Mouse (Mus musculus): ENCODE measurements at regions not wholly inside any gene's neighbourhood (a gene's known extent, or its start where the extent isn't known, plus 50 kb on each side); places are given as distances from the start of the nearest gene placed in this dataset.

DNA sequence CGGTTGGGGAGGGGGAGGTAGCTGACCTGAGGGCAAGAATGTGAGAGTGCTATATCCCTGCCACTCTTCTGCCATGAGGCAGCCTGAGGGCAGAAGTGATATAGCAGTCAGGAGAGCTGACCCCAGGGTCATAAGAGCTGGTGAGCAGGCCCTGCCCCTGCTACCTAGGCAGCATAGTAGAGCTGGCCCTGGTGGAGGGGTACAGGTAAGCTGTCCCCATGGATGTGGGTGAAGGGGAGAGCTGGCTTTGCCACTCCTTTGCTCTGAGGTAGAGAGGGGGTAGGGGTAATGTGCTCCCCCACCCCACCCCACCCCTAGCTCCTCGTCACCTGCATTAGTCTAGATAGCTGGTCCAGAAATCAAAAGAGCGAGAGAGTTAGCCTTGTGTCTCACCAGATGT lies 61.3 kb upstream of the Gm3839 start:
- no peak for DNase-seq (ENCODE audit: low spot score in 2 of 2)

DNA sequence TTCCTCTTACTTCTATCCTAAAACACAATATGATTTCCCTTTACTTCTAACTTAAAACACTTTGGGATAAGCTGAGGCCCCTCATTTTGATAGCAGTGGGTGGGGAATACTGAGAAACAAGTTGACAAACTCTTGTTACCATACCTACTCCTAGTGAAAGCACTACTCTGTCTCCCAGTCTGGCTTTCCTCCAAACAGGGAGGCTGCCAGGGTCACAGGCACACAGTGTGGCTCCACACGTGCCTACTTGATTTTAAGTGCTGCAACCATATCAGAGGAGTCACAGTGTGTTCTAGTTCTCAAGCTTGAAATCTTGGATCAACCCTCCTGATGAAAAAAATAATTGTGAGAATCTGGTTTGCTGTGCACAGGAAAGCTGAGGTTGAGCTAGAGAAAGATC lies 65.8 kb upstream of the Gm3839 start:
- DNase-seq (ENCODE audit: low spot score in 2 of 2) = no peak

DNA sequence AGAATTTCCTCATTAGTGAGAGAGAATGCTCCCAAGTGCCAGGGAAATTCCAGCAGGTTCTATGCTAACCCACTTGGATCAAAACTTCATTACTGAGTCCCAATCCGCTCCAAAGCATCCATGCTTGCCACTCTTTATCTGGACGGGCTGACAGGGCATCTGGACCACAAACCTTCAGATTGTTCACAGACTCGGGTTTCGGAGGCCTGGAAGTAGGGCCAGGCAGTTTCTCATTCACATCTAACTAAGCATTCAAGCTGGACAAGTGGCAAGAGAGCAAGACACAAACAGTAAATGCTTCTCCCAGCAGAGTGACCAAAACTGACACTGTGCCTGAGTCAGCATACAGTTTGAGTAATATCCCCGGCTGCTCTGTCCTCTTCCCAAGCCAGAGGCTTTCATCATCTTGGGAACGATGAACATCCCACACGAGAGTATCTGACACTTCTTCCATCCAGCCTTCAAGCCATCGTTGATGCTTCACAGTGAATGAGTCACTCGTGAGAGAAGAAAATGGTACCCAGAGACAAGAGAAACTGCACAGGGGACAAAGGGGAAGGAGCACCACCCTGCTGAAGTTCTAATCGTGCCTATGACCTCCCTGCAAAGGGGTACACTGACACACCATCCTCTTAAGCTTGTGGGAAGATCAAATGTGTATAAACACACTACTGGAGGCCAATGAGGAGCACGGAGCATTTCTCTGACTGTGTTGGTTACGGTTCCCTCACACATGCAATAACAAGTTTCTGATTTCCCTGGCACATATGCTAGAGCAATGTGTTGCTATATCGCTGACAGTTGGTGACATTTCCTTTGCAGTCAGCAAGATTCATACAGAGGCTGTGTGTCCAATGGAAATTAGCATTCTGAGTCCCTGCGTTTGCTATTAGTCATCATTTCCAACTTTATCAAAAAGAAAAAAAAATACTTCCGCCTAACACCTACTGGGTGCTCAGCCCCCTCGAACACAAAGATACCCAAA lies 72.0 kb upstream of the Gm3839 start:
- DNase-seq (ENCODE audit: low spot score in 2 of 2) = peak in 1 of 2 experiments; percentile 29

DNA sequence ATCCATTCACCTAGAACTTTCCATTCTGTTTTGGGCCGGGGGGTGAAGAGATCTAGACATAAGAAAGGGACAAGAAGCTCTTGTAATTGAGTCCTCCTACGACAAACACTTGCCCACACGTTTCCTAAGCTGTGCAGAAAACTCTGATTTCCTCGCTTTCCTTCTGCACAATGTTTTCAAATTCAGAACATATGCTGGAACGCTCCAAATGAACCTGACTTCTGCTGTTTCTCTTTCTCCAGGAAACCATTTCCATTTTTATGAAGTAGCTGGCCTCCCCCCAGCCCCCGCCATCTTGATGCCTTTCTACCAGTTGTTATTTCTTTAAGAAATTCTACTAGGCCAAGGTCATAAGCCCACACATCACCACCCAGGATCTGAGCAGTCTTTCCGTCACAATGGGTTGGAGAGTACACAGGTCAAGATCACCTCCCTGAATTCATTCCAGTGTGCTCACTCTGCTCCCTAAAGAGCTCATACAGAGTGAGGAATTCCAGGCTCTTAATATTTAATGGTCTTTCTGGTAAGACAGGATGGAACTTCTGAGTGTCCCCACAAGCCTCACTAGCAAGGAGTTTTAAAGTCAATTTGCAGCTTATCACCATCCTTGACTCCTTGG lies 78.7 kb upstream of the Gm3839 start:
- peak; percentile 20 to 25 for DNase-seq (ENCODE audit: low spot score in 2 of 2)

DNA sequence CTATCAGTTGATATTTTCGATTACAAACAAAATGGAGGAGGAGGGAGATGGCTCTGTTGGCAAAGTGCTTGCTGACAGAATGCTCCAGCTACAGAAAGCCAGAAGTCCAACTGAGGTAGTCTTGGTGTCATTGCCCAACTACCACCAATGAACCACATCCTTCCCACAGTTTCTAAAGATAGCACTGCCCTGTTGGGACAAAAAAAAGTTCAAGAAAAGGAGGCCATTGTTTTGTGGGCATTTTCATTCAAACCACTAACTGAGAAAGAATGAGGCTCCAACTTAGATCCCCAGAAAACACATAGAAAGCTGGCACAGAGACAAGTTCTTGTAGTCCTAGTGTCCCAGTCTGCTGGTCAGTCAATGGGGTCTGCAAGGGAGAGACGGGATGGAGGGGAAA lies 82.1 kb upstream of the Gm3839 start:
- no peak for DNase-seq (ENCODE audit: low spot score in 2 of 2)

DNA sequence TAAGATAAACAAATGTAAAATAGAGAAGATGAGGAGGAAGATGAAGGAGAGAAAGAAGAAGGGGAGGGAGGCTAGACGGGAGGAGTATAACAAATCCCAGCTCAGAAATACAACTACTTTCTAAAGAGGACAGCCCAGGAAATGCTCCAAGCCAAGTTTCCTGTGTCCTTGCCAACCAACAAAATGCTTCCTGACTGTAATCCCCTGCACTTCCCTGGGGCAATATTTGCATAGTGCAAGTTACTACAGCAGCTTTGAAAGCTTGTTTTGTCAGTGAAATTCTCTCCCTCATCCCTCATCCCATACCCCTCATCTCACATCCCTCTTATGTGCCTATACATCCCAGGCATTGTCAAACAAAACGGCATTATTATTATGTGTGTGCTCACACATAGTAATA lies 83.7 kb upstream of the Gm3839 start:
- no peak for DNase-seq (ENCODE audit: low spot score in 2 of 2)

DNA sequence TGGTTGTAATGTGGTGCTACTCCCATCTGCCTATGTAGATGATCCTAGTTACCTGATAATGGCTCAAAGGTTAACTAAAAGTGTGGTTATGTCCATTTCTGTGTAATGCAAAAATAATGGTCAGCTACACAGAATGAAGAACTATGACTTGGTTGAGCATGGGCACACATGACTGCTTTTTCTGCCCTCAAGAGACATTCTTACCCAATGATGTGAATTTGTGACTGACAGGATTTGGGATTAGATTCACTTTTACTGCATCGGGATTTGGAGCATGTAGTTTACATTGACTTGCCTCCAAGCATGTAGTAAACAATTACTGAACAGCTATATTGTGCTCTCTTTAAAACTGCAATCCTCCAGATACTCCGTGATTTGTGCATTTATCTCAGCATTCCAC lies 93.4 kb upstream of the Gm3839 start:
- DNase-seq (ENCODE audit: low spot score in 2 of 2) = no peak

DNA sequence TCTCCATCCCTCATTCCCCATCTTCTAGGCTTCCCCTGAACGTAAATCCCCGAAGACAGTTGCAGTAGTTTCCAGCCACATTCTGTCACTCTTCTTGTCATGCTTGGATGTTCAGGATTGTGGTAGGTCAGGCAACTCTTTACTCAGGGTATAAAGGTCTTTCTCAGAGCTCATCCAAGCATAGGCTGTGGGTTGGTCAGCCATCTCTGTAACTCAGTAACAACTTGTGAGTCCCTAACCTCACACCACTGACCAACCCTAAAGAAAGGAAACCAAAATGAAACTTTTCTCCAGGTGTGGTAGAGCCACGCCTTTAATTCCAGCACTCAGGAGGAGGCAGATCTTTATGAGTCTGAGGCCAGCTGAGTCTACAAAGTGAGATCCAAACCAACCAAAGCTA lies 75.6 kb upstream of the Ptprg start:
- no peak for DNase-seq (ENCODE audit: low spot score in 2 of 2)

DNA sequence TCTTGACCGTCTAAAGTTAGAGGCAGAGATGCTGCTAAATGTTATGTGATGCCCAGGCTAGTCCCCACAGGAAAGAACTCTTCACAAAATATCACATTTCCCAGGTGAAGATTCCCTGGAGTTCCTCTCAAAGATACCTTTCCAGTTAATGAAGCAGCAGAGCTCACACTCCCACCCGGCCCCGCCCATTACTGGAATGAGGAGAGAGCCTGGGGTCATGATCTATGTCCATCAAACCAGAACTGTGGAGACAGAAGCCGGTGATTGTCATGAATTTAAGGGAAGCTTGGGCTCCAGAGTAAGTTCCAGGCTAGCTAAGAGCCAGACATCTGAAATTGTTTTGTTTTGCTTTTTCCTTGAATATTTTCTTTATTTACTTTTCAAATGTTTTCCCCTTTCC lies 71.2 kb upstream of the Ptprg start:
- DNase-seq (ENCODE audit: low spot score in 2 of 2) = no peak

DNA sequence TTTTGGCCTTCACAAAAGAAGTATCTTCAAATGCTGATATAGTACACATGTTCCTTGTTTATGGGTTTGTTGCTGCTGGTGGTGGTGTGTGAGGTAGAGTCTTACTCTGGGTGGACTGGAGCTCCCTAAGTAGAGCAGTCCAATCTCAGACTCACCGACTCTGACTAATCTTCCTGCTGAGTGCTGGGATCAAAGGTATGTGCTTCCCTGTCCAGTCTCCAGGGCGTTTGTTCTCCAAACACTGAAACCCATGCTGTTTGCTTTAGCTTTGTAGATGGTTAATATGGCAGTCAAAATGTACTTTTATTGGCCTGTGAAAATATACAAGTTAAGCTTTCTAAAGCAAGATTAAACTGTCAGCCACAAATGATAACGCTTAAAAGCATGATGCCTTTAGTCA lies 67.0 kb upstream of the Ptprg start:
- no peak for DNase-seq (ENCODE audit: low spot score in 2 of 2)

DNA sequence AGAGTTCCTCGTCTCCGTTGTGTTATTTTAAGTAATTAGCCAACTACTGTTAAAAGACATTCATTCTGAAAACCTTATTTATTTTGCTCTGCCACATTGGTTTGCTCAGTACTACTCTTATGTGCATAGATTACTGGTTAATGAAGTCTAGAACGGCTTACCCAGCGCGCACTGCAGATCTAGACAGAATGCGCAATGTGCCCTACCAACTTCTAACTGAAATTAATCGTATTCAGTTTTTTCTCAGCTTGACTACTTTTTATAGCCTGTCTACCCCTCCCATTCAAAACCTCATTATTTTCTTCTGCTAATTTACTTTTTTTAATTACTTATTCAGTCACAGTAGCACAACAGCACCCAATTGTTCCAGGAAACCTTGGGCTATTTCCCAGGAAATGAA lies 51.6 kb upstream of the Ptprg start:
- DNase-seq (ENCODE audit: low spot score in 2 of 2) = no peak

DNA sequence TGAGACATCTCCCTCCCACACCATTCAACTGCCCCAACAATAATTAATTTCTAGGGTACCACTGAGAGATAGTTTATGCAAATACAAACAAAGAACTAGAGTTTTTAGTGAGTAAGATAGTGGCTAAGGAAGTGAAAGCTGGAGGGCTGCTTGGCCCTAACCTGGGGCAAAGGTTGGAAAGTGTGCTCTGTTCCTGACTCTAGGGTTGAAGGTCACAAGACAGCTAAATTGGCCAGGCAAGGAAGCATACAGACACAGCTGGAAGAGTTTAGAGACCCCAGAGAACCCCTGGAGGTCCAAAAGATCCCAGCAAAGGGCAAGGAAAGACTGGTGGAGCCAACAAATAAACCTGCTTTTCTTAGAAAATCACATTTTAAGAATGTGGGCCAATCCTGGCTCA lies 50.2 kb upstream of the Ptprg start:
- DNase-seq (ENCODE audit: low spot score in 2 of 2) = no peak
